Mouse (Mus musculus): Measurements from ENCODE around the gene Ten1.

- TF ChIP-seq CTCF (IDR thresholded peaks at IDR 0.05; ENCODE audit: borderline replicate concordance, control insufficient read depth, extremely low read depth, insufficient read depth, low read length, poor library complexity) (no peak), POLR2A (IDR thresholded peaks at IDR 0.05; ENCODE audit: control insufficient read depth, extremely low read depth, insufficient read depth, low read length, poor library complexity) (no peak)
Measured at GRCm38 (mm10) chr11:116259461-116259860, 60.8 kb downstream of the Ten1 start.
